Mouse (Mus musculus) left cerebral cortex, adult 18-20 months (tissue): ENCODE data around the gene Hps3. TPM values are rescaled to one million over a fixed set of nuclear protein-coding genes. Genes with fewer than 3 reads are reported as not detected.
"Not testable (repeated sequence)": the region's sequence is repeated elsewhere in the genome, so short reads cannot be mapped to it uniquely, and the experiment has no call there.

Experiments
- DNase-seq, 2 experiments: peaks; one replicate each; pipeline ENCODE4 v3.0.0; 2021 to 2022; ENCODE audit warnings: low spot score in 2 of 2, mixed read lengths in 1 of 2
- total RNA-seq, 2 experiments: library from RNA; stranded (reverse); gene quantifications; 2 replicates each; pipeline ENCODE4 v1.2.3; 2021

Hps3 gene
- total RNA-seq, 2 experiments from 2014 or later, result 13.0 to 16.4 TPM

DNA sequence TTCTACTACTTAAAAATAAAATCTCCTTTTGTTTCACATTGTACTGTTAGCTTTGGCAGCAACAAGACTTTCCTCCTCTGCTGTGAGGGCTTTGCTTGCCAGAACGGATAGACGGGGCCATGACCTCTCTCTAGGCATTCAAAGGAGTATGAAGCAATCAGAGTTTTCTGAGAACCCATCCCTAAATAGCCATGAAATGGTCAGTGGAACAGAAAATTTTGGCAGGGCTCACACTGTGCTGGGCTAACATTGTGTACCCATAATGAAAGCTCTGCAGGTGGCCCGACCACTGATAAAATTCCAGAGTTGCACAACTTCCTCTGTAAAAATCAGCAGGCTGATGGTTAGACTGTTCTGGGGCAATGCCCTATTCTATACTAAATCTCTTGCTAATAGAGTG lies 81.2 kb downstream of the Hps3 start:
- DNase-seq, result peak in 1 of 2 experiments; percentile 2

DNA sequence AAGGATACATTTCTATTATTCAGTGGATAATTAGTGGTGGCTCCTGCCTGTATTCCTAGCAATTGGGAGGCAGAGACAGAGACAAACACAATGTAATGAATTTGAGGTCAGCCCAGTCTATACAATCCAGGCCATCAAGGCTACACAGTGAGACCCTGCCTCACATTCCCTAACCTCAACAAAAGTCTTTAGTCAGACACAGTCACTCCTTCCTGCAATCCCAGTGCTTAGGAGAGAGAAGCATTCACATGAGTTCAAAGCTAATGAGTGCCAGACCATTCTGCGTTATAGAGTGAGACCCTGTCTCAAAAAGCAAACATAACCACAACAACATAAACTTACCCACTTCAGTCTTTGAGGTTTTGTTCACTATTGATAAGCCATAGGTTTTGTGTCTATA lies 81.7 kb downstream of the Hps3 start:
- DNase-seq, result no peak

DNA sequence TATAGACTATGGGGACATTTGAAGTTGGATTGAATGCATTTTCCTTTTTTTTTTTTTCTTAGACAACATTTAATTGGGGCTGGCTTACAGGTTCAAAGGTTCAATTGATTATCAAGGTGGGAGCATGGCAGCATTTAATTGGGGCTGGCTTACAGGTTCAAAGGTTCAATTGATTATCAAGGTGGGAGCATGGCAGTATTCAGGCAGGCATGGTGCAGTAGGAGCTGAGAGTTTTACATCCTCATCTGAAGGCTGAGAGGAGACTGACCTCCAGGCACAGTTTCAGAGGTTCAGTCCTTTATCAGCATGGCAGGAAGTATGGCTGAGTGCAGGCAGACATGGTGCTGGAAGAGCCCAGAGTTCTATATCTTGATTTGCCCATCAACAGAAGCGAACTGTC lies 85.7 kb downstream of the Hps3 start:
- not testable (repeated sequence) for DNase-seq

DNA sequence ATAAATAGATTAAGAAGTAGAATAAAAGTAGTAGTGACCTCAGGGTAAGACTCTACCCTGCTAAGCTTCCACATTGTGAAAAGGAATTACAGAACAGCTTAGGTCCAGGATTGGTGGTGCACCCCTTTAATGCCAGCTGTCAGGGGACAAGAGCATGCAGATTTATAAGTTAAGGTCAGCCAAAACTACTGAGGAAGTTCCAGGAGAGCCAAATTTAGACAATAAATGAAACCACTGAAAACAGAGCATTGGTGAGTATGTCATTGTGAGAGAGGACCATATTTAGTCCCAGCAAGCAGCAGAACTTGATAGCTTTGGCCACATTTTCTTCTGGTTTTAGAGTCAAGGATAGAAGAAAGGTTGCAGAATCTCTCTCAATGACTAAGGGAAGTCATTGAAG lies 86.6 kb downstream of the Hps3 start:
- no peak for DNase-seq

Other genes starting within 250 kb of the Hps3 start
- gene Cp, start 78.3 kb downstream of the Hps3 start, total RNA-seq, result 10 to 100 TPM; 11.5 to 16.2 TPM
- gene Hltf, start 22.5 kb upstream of the Hps3 start, total RNA-seq, result 10 to 100 TPM; 21.6 to 26.0 TPM
- 10 to 100 TPM; 30.0 to 31.7 TPM for gene Gyg, start 120.0 kb upstream of the Hps3 start, total RNA-seq
- not detected for gene Cpa3, start 206.9 kb upstream of the Hps3 start, total RNA-seq
- under 1 TPM in 1 of 2 experiments, not detected in 1; 0.14 TPM for gene Cpb1, start 240.4 kb upstream of the Hps3 start, total RNA-seq